Mouse (Mus musculus) megakaryocyte, embryonic 14.5 days (primary cell): ENCODE results near the gene Ublcp1.

Experiments used
- FLI1 ChIP-seq: IDR thresholded peaks from 2 replicates; pipeline ENCODE4 v1.6.1; 2012; ENCODE audit warnings: low read length, inconsistent platforms, mixed read lengths
- GATA1 ChIP-seq: IDR thresholded peaks from 3 replicates; pipeline ENCODE4 v1.6.1; 2012; ENCODE audit warnings: mixed read lengths, low read length, inconsistent platforms, borderline replicate concordance

GRCm38 (mm10) chr11:44504761-44505160 is 34.5 kb upstream of the Ublcp1 start:
- TF ChIP-seq FLI1 (no peak), GATA1 (no peak)
